Mouse (Mus musculus) ES-E14 (cell line): Measurements from ENCODE around the gene Mrpl3. TPM values are rescaled to one million over a fixed set of nuclear protein-coding genes. Genes with fewer than 3 reads are reported as not detected.

Source experiments
- DNase-seq: peaks from one replicate; pipeline ENCODE4 v3.0.0-alpha.2; 2013; ENCODE audit warnings: low read depth, low spot score
- H3K27ac ChIP-seq: 2 replicates; pipeline ENCODE4 v1.5.1; 2012; ENCODE audit warnings: low read depth, mild to moderate bottlenecking, low read length, moderate library complexity, mixed read lengths; ENCODE audit not compliant: poor library complexity, insufficient read depth, severe bottlenecking
- H3K36me3 ChIP-seq: 2 replicates; pipeline ENCODE4 v1.6.1; 2012; ENCODE audit warnings: mild to moderate bottlenecking, low read length, moderate library complexity, mixed read lengths; ENCODE audit not compliant: control insufficient read depth, poor library complexity, insufficient read depth, severe bottlenecking
- H3K4me1 ChIP-seq, 2 experiments: fragments of 150-350 bp in 1 of 2; sonication (generic) in 1 of 2; 2 replicates each; pipeline ENCODE4 v1.6.1; 2012; ENCODE audit warnings: low read length in 2 of 2, mild to moderate bottlenecking in 1 of 2, mixed read lengths in 1 of 2; ENCODE audit not compliant: control insufficient read depth in 2 of 2, insufficient read depth in 2 of 2, poor library complexity in 1 of 2
- H3K4me3 ChIP-seq, 2 experiments: fragments of 150-350 bp in 1 of 2; sonication (generic) in 1 of 2; 2 replicates each; pipeline ENCODE4 v1.5.1; 2012; ENCODE audit warnings: low read length in 2 of 2, low read depth in 1 of 2, mild to moderate bottlenecking in 1 of 2, mixed read lengths in 1 of 2; ENCODE audit not compliant: insufficient read depth in 1 of 2, poor library complexity in 1 of 2, severe bottlenecking in 1 of 2
- H3K9ac ChIP-seq: 2 replicates; pipeline ENCODE4 v1.6.1; 2012; ENCODE audit warnings: low read depth, mild to moderate bottlenecking, low read length, mixed read lengths; ENCODE audit not compliant: poor library complexity, insufficient read depth, severe bottlenecking
- H3K9me3 ChIP-seq: fragments of 150-350 bp; sonication (generic); 2 replicates; pipeline ENCODE4 v1.6.1; 2012; ENCODE audit warnings: low read depth, mild to moderate bottlenecking, low read length; ENCODE audit not compliant: control insufficient read depth, insufficient read depth
- CHD2 ChIP-seq: IDR thresholded peaks from 2 replicates; pipeline ENCODE4 v1.6.1; 2014; ENCODE audit warnings: mild to moderate bottlenecking, low read depth, low read length, inconsistent platforms
- HCFC1 ChIP-seq: IDR thresholded peaks from 2 replicates; pipeline ENCODE4 v1.6.1; 2012; ENCODE audit warnings: low read length, inconsistent platforms, borderline replicate concordance; ENCODE audit not compliant: insufficient read depth
- MAFK ChIP-seq: IDR thresholded peaks from 2 replicates; pipeline ENCODE4 v1.6.1; 2014; ENCODE audit warnings: mild to moderate bottlenecking, low read depth, low read length, inconsistent platforms; ENCODE audit not compliant: insufficient read depth
- ZC3H11A ChIP-seq: IDR thresholded peaks from 2 replicates; pipeline ENCODE4 v1.6.1; 2012; ENCODE audit warnings: low read depth, mild to moderate bottlenecking, inconsistent platforms, low read length, borderline replicate concordance
- ZNF384 ChIP-seq: IDR thresholded peaks from 2 replicates; pipeline ENCODE4 v1.6.1; 2012; ENCODE audit warnings: low read depth, low read length, inconsistent platforms
- in situ Hi-C, 2 experiments: fragments of 600-800 bp; cut with MboI; formaldehyde crosslinking; loops; one replicate each; pipeline ENCODE4 v1.15.1; 2025; ENCODE audit warnings: low sequenced_read_pairs in 2 of 2, inconsistent platforms in 1 of 2; ENCODE audit not compliant: unreplicated experiment in 2 of 2
- total RNA-seq: library from RNA; depleted of rRNA; stranded (reverse); fragments of 300-350 nt; gene quantifications from 2 replicates; pipeline ENCODE4 v1.2.3, GENCODE M21; 2012

Gene Mrpl3
- total RNA-seq, 1 experiment = 77.1 TPM

GRCm38 (mm10) chr9:105050257-105050656 lies 2.8 kb upstream of the Mrpl3 start:
- Histone ChIP-seq H3K4me1 (no peaks in the 10 kb centered on the region), H3K36me3 (no peaks in the 10 kb centered on the region), H3K4me3 (no peak overlapping the region), H3K9me3 (no peaks in the 10 kb centered on the region), H3K27ac (no peak overlapping the region), H3K9ac (no peak overlapping the region)
- TF ChIP-seq CHD2 (no peak), ZC3H11A (no peak), MAFK (no peak), HCFC1 (no peak), ZNF384 (no peak)
- DNase-seq = no peak
- in situ Hi-C loops = no loop called here

- Histone ChIP-seq H3K27ac (no peak overlapping the region), H3K9ac (peak overlapping the region; percentile 100), H3K4me1 (no peaks in the 10 kb centered on the region), H3K36me3 (peaks cover 13% of the 10 kb centered on the region), H3K4me3 (peak overlapping the region; percentile 90 to 100), H3K9me3 (no peaks in the 10 kb centered on the region)
- TF ChIP-seq CHD2 = no peak
- TF ChIP-seq ZNF384 = no peak
- TF ChIP-seq MAFK = no peak
- no peak for TF ChIP-seq HCFC1
- no peak for TF ChIP-seq ZC3H11A
- in situ Hi-C loops = no loop called here
- no peak for DNase-seq
Measured at GRCm38 (mm10) chr9:105053812-105054211, 773 bp downstream of the Mrpl3 start.

GRCm38 (mm10) chr9:105069106-105069505 lies 16.1 kb downstream of the Mrpl3 start:
- no peak for DNase-seq
- in situ Hi-C loops = no loop called here
- Histone ChIP-seq H3K36me3 (peaks cover 13% of the 10 kb centered on the region), H3K4me1 (no peaks in the 10 kb centered on the region), H3K27ac (no peak overlapping the region), H3K9me3 (no peaks in the 10 kb centered on the region), H3K4me3 (no peak overlapping the region), H3K9ac (no peak overlapping the region)
- TF ChIP-seq ZNF384 = no peak
- TF ChIP-seq CHD2 = no peak
- no peak for TF ChIP-seq ZC3H11A
- TF ChIP-seq MAFK = no peak
- TF ChIP-seq HCFC1 = no peak

- no peak for DNase-seq
- Histone ChIP-seq H3K9ac (no peak overlapping the region), H3K4me1 (no peaks in the 10 kb centered on the region), H3K36me3 (peaks cover 11% of the 10 kb centered on the region), H3K9me3 (no peaks in the 10 kb centered on the region), H3K27ac (no peak overlapping the region), H3K4me3 (no peak overlapping the region)
- in situ Hi-C loops = no loop called here
- TF ChIP-seq MAFK (no peak), HCFC1 (no peak), CHD2 (no peak), ZC3H11A (no peak), ZNF384 (no peak)
Measured at GRCm38 (mm10) chr9:105072991-105073748, 20.1 kb downstream of the Mrpl3 start.
